Mouse (Mus musculus) hindbrain, embryonic 14.5 days (tissue): ENCODE results near the gene Pdx1. TPM values are rescaled to one million over a fixed set of nuclear protein-coding genes. Genes with fewer than 3 reads are reported as not detected.

Experiments used
- ATAC-seq: fragments of 200-750 bp; cut with Nextera tagmentation; 2 replicates; pipeline ENCODE4 v1.8.0; 2017; ENCODE audit warnings: moderate number of reproducible peaks, mild to moderate bottlenecking, moderate TSS enrichment, moderate library complexity; ENCODE audit not compliant: low FRiP score
- DNase-seq: peaks from one replicate; pipeline ENCODE4 v3.0.0-alpha.2; 2015; ENCODE audit warnings: low spot score
- H3K27ac ChIP-seq: fragments of 300-500 bp; sonication (generic); 2 replicates; pipeline ENCODE4 v1.5.1; 2014; ENCODE audit warnings: mild to moderate bottlenecking, moderate library complexity
- H3K27me3 ChIP-seq: fragments of 300-500 bp; sonication (generic); 2 replicates; pipeline ENCODE4 v1.6.1; 2014; ENCODE audit warnings: mild to moderate bottlenecking, low read length, mixed read lengths; ENCODE audit not compliant: control insufficient read depth, insufficient read depth
- H3K36me3 ChIP-seq: fragments of 300-500 bp; sonication (generic); replicated peaks from 2 replicates; pipeline ENCODE4 v1.6.1; 2014; ENCODE audit not compliant: control insufficient read depth, insufficient read depth
- H3K4me1 ChIP-seq: fragments of 300-500 bp; sonication (generic); replicated peaks from 2 replicates; pipeline ENCODE4 v1.6.1; 2014; ENCODE audit warnings: antibody characterized with exemption, low read length, mixed read lengths; ENCODE audit not compliant: control insufficient read depth, insufficient read depth
- H3K4me2 ChIP-seq: fragments of 300-500 bp; sonication (generic); replicated peaks from 2 replicates; pipeline ENCODE4 v1.6.1; 2014; ENCODE audit warnings: mild to moderate bottlenecking, moderate library complexity
- H3K4me3 ChIP-seq: fragments of 300-500 bp; sonication (generic); replicated peaks from 2 replicates; pipeline ENCODE4 v1.5.1; 2014; ENCODE audit warnings: mild to moderate bottlenecking, low read length
- H3K9ac ChIP-seq: fragments of 300-500 bp; sonication (generic); 2 replicates; pipeline ENCODE4 v1.6.1; 2014
- H3K9me3 ChIP-seq: fragments of 300-500 bp; sonication (generic); 2 replicates; pipeline ENCODE4 v1.6.1; 2016; ENCODE audit warnings: low read length; ENCODE audit not compliant: control insufficient read depth
- WGBS: fragments of 180-500 bp; shearing (Covaris S2); extraction: QIAGEN DNeasy Blood & Tissue Kit; methylation state at CpG from one replicate; pipeline ENCODE4 v1.1.7; 2014; 5-methylcytosine and 5-hydroxymethylcytosine counted together
- polyA plus RNA-seq: library from polyadenylated mRNA; unstranded; fragments of >200 nt; fragmentation: Nextera tagmentation; extraction: Ambion mirVana; gene quantifications from 2 replicates; pipeline ENCODE4 v1.2.1, GENCODE M21; 2014

The Pdx1 gene
- polyA plus RNA-seq, 1 experiment from 2014 or later = not detected

DNA sequence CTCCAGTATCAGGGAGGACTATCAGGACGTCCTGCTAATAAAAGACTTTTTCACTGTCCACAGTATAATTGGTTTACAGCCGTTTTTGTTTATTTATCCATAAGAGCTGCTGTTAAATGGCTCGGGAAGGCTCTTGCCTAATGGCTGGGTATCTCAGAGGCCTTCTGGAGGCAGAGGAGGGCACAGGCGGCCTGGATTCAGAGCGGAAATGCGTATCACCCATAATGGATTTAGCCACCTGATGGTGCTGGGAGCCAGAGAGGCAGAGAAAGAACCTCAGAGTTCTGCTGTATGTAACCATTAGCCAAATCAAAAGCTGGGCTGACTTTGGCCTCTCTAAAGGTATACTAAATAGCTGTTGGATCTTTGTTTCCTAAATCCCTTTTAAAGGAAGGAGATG, 2.3 kb upstream of the Pdx1 start:
- DNase-seq (no peak), ATAC-seq (no peak)
- H3K4me1 ChIP-seq = no peaks in the 10 kb centered on the region
- no peak overlapping the region for H3K9ac ChIP-seq
- H3K36me3 ChIP-seq = no peaks in the 10 kb centered on the region
- 7% methylated on average over 6 of the region's 6 CpGs for WGBS
- H3K27ac ChIP-seq = no peak overlapping the region
- peaks cover 86% of the 10 kb centered on the region for H3K27me3 ChIP-seq
- H3K4me3 ChIP-seq = no peak overlapping the region
- H3K4me2 ChIP-seq = no peak overlapping the region
- no peaks in the 10 kb centered on the region for H3K9me3 ChIP-seq

GRCm38 (mm10) chr5:147268728-147269127, 1.0 kb upstream of the Pdx1 start:
- Histone ChIP-seq H3K27ac (no peak overlapping the region), H3K36me3 (no peaks in the 10 kb centered on the region), H3K4me2 (no peak overlapping the region), H3K4me1 (no peaks in the 10 kb centered on the region), H3K9me3 (no peaks in the 10 kb centered on the region), H3K27me3 (peaks cover 97% of the 10 kb centered on the region), H3K9ac (no peak overlapping the region), H3K4me3 (no peak overlapping the region)
- WGBS = 3% methylated on average over 8 of the region's 8 CpGs
- no peak for ATAC-seq
- no peak for DNase-seq

- Histone ChIP-seq H3K36me3 (no peaks in the 10 kb centered on the region), H3K9me3 (no peaks in the 10 kb centered on the region), H3K27ac (no peak overlapping the region), H3K9ac (no peak overlapping the region), H3K4me2 (no peak overlapping the region), H3K27me3 (peaks cover 97% of the 10 kb centered on the region), H3K4me3 (no peak overlapping the region), H3K4me1 (no peaks in the 10 kb centered on the region)
- WGBS = 4% methylated on average over 6 of the region's 6 CpGs
- DNase-seq (no peak), ATAC-seq (no peak)
Observed at GRCm38 (mm10) chr5:147269371-147269770, 388 bp upstream of the Pdx1 start.

DNA sequence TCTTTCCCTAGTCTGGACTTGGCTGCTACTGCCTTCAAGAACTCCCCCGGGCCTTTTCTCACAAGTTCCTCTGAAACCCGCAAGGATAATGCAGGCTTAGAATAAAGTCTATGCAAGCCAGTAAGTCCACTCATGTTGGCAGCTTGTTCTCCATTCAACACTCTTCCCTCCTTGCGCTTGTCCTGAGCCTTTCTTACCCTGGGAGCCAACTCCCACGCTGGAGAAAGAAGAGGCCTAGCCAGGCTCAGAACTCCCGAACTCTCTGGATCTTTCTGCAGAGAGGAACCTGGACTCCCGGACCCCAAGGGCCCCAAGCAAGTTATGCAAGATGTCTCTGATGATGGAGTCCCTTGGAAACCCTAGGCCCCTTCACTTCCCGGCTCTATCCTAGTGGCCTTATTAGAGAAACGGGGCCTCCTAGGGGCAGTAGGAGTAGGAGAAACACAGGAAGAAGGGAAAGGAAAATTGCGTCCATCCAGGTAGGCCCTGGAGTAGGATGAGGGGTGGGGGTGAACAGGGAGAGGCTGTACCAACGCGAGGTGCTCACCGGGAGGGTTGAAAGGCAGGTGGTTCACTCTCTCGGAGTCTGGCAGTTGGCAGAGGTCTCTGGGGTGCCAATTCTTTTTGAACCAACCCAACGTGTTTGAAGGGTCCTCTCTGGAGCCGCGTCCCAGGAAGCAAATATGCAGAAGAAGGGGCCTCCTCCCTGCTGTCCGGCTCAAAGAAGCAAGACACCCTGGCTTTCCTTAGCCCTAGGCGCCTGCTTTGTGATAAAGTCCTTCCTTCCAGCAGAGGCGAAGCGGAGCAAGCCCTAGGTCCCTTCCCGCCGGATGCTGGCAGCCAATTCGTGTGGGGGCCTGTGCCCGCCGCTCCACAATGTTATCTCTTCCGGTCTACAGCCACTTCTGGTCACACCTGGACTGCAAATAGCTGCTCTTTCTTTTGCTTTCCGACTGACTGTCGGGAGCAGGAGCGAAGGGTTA, 1.2 kb downstream of the Pdx1 start:
- Histone ChIP-seq H3K27me3 (peaks cover 100% of the 10 kb centered on the region), H3K27ac (no peak overlapping the region), H3K4me2 (no peak overlapping the region), H3K4me1 (no peaks in the 10 kb centered on the region), H3K4me3 (no peak overlapping the region), H3K9me3 (peaks cover 6% of the 10 kb centered on the region; the same call in 1 of the 2 replicates), H3K36me3 (no peaks in the 10 kb centered on the region), H3K9ac (no peak overlapping the region)
- ATAC-seq (no peak), DNase-seq (no peak)
- WGBS = 2% methylated on average over 29 of the region's 29 CpGs

- ATAC-seq (no peak), DNase-seq (no peak)
- WGBS = 5% methylated on average over 12 of the region's 12 CpGs
- Histone ChIP-seq H3K36me3 (no peaks in the 10 kb centered on the region), H3K4me2 (no peak overlapping the region), H3K9ac (no peak overlapping the region), H3K27me3 (peaks cover 100% of the 10 kb centered on the region), H3K9me3 (peaks cover 6% of the 10 kb centered on the region; the same call in 1 of the 2 replicates), H3K4me3 (no peak overlapping the region), H3K4me1 (no peaks in the 10 kb centered on the region), H3K27ac (no peak overlapping the region)
Observed at GRCm38 (mm10) chr5:147272046-147272807, 2.5 kb downstream of the Pdx1 start.

DNA sequence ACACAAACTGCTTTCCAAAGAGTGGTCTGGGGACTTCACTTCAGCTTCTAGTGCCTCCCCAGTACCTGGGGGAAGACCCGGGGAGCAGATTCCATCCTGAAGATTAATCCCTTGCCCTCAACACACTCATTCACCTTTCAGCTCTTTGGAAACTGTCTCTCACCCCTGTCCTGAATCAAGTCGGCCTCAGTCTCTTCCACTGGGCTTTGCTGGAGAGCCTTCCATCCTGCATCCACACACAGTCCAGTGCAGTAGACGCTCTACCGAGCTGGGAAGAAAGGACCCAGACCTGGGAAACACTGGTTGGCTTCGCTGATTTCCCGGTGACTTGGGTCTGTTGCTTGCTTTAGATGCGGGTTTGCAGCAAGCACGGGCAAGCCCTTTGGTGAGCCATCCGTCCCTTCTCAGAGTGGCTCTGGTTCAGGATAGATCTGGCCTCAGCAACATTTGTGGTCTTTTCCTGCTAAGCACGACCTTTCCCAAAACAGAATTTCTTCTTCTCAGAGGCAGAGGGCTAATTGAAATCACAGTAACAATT, 3.1 kb downstream of the Pdx1 start:
- Histone ChIP-seq H3K27me3 (peaks cover 100% of the 10 kb centered on the region), H3K9ac (no peak overlapping the region), H3K4me1 (no peaks in the 10 kb centered on the region), H3K36me3 (no peaks in the 10 kb centered on the region), H3K9me3 (peaks cover 6% of the 10 kb centered on the region; the same call in 1 of the 2 replicates), H3K4me3 (no peak overlapping the region), H3K4me2 (no peak overlapping the region), H3K27ac (no peak overlapping the region)
- under 1% methylated on average over 10 of the region's 10 CpGs for WGBS
- no peak for DNase-seq
- no peak for ATAC-seq

DNA sequence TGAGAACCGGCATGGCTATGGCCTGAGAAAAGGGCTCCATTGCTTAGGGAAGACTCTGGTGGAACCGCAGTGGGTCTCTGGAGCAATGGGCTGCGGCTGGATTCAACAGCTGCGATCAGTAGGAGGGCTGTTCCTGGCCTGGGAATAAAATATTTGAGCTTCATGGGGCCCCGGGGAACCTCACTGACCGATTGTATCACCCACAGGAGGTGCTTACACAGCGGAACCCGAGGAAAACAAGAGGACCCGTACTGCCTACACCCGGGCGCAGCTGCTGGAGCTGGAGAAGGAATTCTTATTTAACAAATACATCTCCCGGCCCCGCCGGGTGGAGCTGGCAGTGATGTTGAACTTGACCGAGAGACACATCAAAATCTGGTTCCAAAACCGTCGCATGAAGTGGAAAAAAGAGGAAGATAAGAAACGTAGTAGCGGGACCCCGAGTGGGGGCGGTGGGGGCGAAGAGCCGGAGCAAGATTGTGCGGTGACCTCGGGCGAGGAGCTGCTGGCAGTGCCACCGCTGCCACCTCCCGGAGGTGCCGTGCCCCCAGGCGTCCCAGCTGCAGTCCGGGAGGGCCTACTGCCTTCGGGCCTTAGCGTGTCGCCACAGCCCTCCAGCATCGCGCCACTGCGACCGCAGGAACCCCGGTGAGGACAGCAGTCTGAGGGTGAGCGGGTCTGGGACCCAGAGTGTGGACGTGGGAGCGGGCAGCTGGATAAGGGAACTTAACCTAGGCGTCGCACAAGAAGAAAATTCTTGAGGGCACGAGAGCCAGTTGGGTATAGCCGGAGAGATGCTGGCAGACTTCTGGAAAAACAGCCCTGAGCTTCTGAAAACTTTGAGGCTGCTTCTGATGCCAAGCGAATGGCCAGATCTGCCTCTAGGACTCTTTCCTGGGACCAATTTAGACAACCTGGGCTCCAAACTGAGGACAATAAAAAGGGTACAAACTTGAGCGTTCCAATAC, 4.7 kb downstream of the Pdx1 start:
- 2% methylated on average over 48 of the region's 48 CpGs for WGBS
- no peak for DNase-seq

DNA sequence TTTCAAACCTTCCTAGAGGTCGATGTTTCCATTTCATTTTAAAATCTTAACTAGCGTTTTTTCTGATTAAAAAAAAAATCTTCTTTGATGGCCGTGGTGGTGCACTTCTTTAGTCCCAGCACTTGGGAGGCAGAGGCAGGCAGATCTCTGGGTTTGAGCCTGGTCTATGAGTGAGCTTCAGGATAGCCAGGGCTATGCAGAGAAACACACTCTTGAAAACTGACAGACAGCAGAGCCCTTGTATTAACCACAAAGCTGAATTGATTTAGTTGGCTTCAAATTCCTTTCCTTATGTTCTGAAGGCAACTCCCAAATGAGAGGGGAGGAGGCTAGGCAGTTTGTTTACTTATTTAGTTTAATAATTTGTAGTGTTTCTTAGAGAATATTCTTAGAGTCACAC, 6.0 kb downstream of the Pdx1 start:
- peaks cover 6% of the 10 kb centered on the region; the same call in 1 of the 2 replicates for H3K9me3 ChIP-seq
- H3K27me3 ChIP-seq = peaks cover 100% of the 10 kb centered on the region
- H3K4me3 ChIP-seq = no peak overlapping the region
- no peaks in the 10 kb centered on the region for H3K36me3 ChIP-seq
- no peak overlapping the region for H3K9ac ChIP-seq
- no peak overlapping the region for H3K27ac ChIP-seq
- ATAC-seq = no peak
- no peak for DNase-seq
- no peaks in the 10 kb centered on the region for H3K4me1 ChIP-seq
- 18% methylated on average over 3 of the region's 3 CpGs for WGBS
- H3K4me2 ChIP-seq = no peak overlapping the region

More for the DNA sequence above, 4.7 kb downstream of the Pdx1 start:
- Histone ChIP-seq H3K27ac (no peak overlapping the region), H3K4me3 (no peak overlapping the region), H3K4me1 (no peaks in the 10 kb centered on the region), H3K4me2 (no peak overlapping the region), H3K9ac (no peak overlapping the region), H3K9me3 (peaks cover 6% of the 10 kb centered on the region; the same call in 1 of the 2 replicates), H3K36me3 (no peaks in the 10 kb centered on the region), H3K27me3 (peaks cover 100% of the 10 kb centered on the region)
- ATAC-seq = no peak
